Mouse (Mus musculus): ENCODE results near the gene Notch2. TPM values are rescaled to one million over a fixed set of nuclear protein-coding genes. Genes with fewer than 3 reads are reported as not detected.
"Not testable (repeated sequence)": the region's sequence is repeated elsewhere in the genome, so short reads cannot be mapped to it uniquely, and the experiment has no call there.

Notch2 gene
- polyA plus RNA-seq, 1 experiment, result 6.6 TPM

DNA sequence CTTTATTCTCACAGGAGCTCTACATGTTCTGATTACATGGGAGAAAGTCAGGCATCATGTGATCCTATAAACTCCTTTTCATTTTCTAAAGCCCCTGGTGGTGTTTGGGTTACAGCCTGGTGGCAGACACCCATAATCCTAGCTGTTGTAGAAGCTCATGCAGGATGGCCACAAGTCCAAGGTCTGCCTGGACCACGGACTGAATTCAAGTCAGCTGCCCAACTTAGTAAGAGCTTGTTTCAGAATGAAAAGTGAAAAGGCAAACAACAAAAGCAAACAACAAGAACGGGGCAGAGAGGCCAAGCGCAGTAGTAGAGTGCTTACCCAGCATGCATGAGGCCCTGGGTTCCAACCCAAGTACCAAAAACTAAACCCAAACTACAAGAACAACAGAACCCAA lies 95.5 kb downstream of the Notch2 start:
- H3K27me3 ChIP-seq (ENCODE audit: control insufficient read depth, insufficient read depth, low read length), result no peaks in the 10 kb centered on the region
- TF ChIP-seq CTCF (IDR thresholded peaks at IDR 0.05; ENCODE audit: extremely low read depth, insufficient read length, insufficient replicate concordance, low read depth, low read length), result no peak
- no peak overlapping the region for H3K4me3 ChIP-seq (ENCODE audit: low read depth, low read length)
- 63% methylated on average over 3 of the region's 3 CpGs for WGBS
- no peaks in the 10 kb centered on the region for H3K4me1 ChIP-seq (ENCODE audit: control insufficient read depth, insufficient read depth, insufficient read length, low read length)
- H3K27ac ChIP-seq (ENCODE audit: insufficient read depth, low read depth, low read length), result no peak overlapping the region
- peaks cover 22% of the 10 kb centered on the region for H3K36me3 ChIP-seq (ENCODE audit: control insufficient read depth, insufficient read depth, low read length)

DNA sequence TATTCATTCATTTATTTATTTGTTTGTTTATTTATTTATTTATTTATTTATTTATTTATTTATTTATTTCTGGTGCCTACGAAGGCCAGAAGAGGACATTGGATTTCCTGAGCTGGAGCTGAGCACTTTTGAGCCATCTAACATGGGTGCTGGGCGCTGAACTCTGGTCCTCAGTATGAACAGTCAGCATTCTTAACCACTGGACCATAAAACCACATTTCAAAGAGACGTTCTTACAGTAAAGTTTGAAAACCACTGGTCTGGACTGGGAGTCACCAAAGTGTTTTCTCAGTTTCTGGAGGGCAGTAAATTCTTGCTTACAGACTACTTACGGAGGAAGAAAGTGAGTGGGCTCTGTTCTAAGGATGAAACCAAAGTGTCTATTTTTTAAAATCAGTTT lies 97.3 kb downstream of the Notch2 start:
- TF ChIP-seq CTCF (IDR thresholded peaks at IDR 0.05; ENCODE audit: extremely low read depth, insufficient read length, insufficient replicate concordance, low read depth, low read length) (no peak), POLR2A (IDR thresholded peaks at IDR 0.05; ENCODE audit: low read depth, low read length) (no peak)
- peaks cover 14% of the 10 kb centered on the region for H3K36me3 ChIP-seq (ENCODE audit: control insufficient read depth, insufficient read depth, low read length)
- H3K27ac ChIP-seq (ENCODE audit: insufficient read depth, low read depth, low read length), result no peak overlapping the region
- H3K4me3 ChIP-seq (ENCODE audit: low read depth, low read length), result no peak overlapping the region
- no peaks in the 10 kb centered on the region for H3K27me3 ChIP-seq (ENCODE audit: control insufficient read depth, insufficient read depth, low read length)
- H3K4me1 ChIP-seq (ENCODE audit: control insufficient read depth, insufficient read depth, insufficient read length, low read length), result no peaks in the 10 kb centered on the region
- 92% methylated on average over 4 of the region's 4 CpGs for WGBS

- Histone ChIP-seq H3K27me3 (ENCODE audit: control insufficient read depth, insufficient read depth, low read length) (no peaks in the 10 kb centered on the region), H3K4me1 (ENCODE audit: control insufficient read depth, insufficient read depth, insufficient read length, low read length) (no peaks in the 10 kb centered on the region), H3K36me3 (ENCODE audit: control insufficient read depth, insufficient read depth, low read length) (peaks cover 27% of the 10 kb centered on the region), H3K27ac (ENCODE audit: insufficient read depth, low read depth, low read length) (no peak overlapping the region), H3K4me3 (ENCODE audit: low read depth, low read length) (no peak overlapping the region)
- WGBS, result 95% methylated on average over 3 of the region's 3 CpGs
- TF ChIP-seq CTCF (IDR thresholded peaks at IDR 0.05; ENCODE audit: extremely low read depth, insufficient read length, insufficient replicate concordance, low read depth, low read length) (no peak), POLR2A (IDR thresholded peaks at IDR 0.05; ENCODE audit: low read depth, low read length) (no peak)
Measured at GRCm38 (mm10) chr3:98118252-98118651, 104.9 kb downstream of the Notch2 start.

GRCm38 (mm10) chr3:98119338-98119737 lies 106.0 kb downstream of the Notch2 start:
- H3K4me3 ChIP-seq (ENCODE audit: low read depth, low read length), result no peak overlapping the region
- H3K27ac ChIP-seq (ENCODE audit: insufficient read depth, low read depth, low read length), result no peak overlapping the region
- TF ChIP-seq POLR2A (IDR thresholded peaks at IDR 0.05; ENCODE audit: low read depth, low read length) (no peak), CTCF (IDR thresholded peaks at IDR 0.05; ENCODE audit: extremely low read depth, insufficient read length, insufficient replicate concordance, low read depth, low read length) (no peak)
- no peaks in the 10 kb centered on the region for H3K4me1 ChIP-seq (ENCODE audit: control insufficient read depth, insufficient read depth, insufficient read length, low read length)
- no peaks in the 10 kb centered on the region for H3K27me3 ChIP-seq (ENCODE audit: control insufficient read depth, insufficient read depth, low read length)
- H3K36me3 ChIP-seq (ENCODE audit: control insufficient read depth, insufficient read depth, low read length), result peaks cover 31% of the 10 kb centered on the region
- WGBS, result 61% methylated on average over 6 of the region's 6 CpGs

DNA sequence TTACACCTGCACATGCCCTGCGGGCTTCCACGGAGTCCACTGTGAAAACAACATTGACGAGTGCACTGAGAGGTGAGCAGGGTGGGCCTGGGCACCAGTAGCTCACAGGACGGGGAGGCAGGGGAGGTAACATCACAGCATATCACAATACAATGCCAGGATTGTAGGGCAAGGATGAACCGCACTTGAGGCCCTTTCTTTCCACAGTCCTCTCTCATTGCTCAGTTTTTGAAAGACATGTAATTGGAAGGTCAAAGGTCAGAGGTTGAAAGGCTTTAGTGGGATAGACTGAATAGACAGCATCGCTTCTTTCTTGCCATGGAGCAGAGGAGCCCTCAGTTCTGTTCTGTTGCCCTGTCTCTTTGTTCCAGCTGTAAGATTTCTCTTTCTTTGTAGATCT lies 107.6 kb downstream of the Notch2 start:
- H3K36me3 ChIP-seq (ENCODE audit: control insufficient read depth, insufficient read depth, low read length), result peaks cover 38% of the 10 kb centered on the region
- no peaks in the 10 kb centered on the region for H3K27me3 ChIP-seq (ENCODE audit: control insufficient read depth, insufficient read depth, low read length)
- 79% methylated on average over 6 of the region's 6 CpGs for WGBS
- TF ChIP-seq POLR2A (IDR thresholded peaks at IDR 0.05; ENCODE audit: low read depth, low read length) (no peak), CTCF (IDR thresholded peaks at IDR 0.05; ENCODE audit: extremely low read depth, insufficient read length, insufficient replicate concordance, low read depth, low read length) (no peak)
- H3K4me1 ChIP-seq (ENCODE audit: control insufficient read depth, insufficient read depth, insufficient read length, low read length), result no peaks in the 10 kb centered on the region
- no peak overlapping the region for H3K27ac ChIP-seq (ENCODE audit: insufficient read depth, low read depth, low read length)
- no peak overlapping the region for H3K4me3 ChIP-seq (ENCODE audit: low read depth, low read length)

DNA sequence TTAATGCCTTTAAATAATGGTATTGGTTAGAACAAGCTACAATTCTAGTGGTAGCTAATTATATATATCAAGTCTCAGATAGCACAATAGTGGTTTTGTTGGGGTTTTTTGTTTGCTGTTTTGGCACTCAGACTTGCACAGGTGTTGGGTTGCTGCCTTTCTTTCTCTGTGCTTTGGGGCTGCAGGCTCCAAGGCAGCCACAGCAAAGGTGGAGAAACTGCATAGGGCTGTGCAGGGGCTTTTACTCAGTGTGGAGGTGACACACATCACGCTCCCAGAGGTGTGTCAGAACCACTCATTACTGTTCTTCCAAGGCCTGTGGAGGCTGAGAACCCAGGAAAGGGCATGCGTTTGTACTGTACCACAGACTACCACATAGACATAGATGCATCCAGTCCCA lies 114.4 kb downstream of the Notch2 start:
- TF ChIP-seq CTCF (IDR thresholded peaks at IDR 0.05; ENCODE audit: extremely low read depth, insufficient read length, insufficient replicate concordance, low read depth, low read length) (no peak), POLR2A (IDR thresholded peaks at IDR 0.05; ENCODE audit: low read depth, low read length) (no peak)
- Histone ChIP-seq H3K4me3 (ENCODE audit: low read depth, low read length) (no peak overlapping the region), H3K27ac (ENCODE audit: insufficient read depth, low read depth, low read length) (no peak overlapping the region), H3K27me3 (ENCODE audit: control insufficient read depth, insufficient read depth, low read length) (no peaks in the 10 kb centered on the region), H3K4me1 (ENCODE audit: control insufficient read depth, insufficient read depth, insufficient read length, low read length) (no peaks in the 10 kb centered on the region), H3K36me3 (ENCODE audit: control insufficient read depth, insufficient read depth, low read length) (peaks cover 31% of the 10 kb centered on the region)
- WGBS, result 94% methylated on average over 2 of the region's 2 CpGs

DNA sequence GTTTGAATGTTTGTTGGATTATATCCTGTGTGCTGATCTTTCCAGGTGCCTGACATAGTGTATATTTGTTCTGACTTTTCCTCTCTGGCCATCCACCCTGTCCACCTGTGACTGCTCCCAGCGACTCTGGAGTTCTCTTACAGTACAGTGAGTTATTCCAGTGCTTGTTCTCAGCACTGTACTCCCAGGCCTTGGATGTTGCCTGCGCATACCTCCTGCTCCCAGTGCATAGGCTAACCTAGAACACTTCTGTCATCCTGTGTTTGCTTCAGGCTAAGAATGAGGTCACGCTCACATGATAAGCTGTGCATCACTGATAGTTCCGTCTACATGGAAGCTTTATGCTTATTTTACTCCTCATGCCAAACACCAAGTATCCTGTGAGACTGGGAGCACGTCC lies 115.4 kb downstream of the Notch2 start:
- Histone ChIP-seq H3K27me3 (ENCODE audit: control insufficient read depth, insufficient read depth, low read length) (no peaks in the 10 kb centered on the region), H3K4me1 (ENCODE audit: control insufficient read depth, insufficient read depth, insufficient read length, low read length) (no peaks in the 10 kb centered on the region), H3K36me3 (ENCODE audit: control insufficient read depth, insufficient read depth, low read length) (peaks cover 29% of the 10 kb centered on the region), H3K4me3 (ENCODE audit: low read depth, low read length) (no peak overlapping the region), H3K27ac (ENCODE audit: insufficient read depth, low read depth, low read length) (no peak overlapping the region)
- WGBS, result 65% methylated on average over 5 of the region's 5 CpGs
- no peak for TF ChIP-seq POLR2A (IDR thresholded peaks at IDR 0.05; ENCODE audit: low read depth, low read length)
- no peak for TF ChIP-seq CTCF (IDR thresholded peaks at IDR 0.05; ENCODE audit: extremely low read depth, insufficient read length, insufficient replicate concordance, low read depth, low read length)

- not testable (repeated sequence) for H3K27ac ChIP-seq (ENCODE audit: insufficient read depth, low read depth, low read length); H3K27me3 ChIP-seq (ENCODE audit: control insufficient read depth, insufficient read depth, low read length); H3K4me3 ChIP-seq (ENCODE audit: low read depth, low read length); H3K4me1 ChIP-seq (ENCODE audit: control insufficient read depth, insufficient read depth, insufficient read length, low read length)
- WGBS, result 91% methylated on average over 4 of the region's 4 CpGs
- H3K36me3 ChIP-seq (ENCODE audit: control insufficient read depth, insufficient read depth, low read length), result peaks cover 38% of the 10 kb centered on the region
Measured at GRCm38 (mm10) chr3:98132140-98132539, 118.8 kb downstream of the Notch2 start.
